Mouse (Mus musculus) heart, postnatal 14 days (tissue): Measurements from ENCODE around the gene Fam110a. TPM values are rescaled to one million over a fixed set of nuclear protein-coding genes. Genes with fewer than 3 reads are reported as not detected.

Source experiments
- DNase-seq, 2 experiments: peaks; one replicate each; pipeline ENCODE4 v3.0.0; 2021 to 2022
- intact Hi-C: fragments of 180-260 bp; cut with DNase I; formaldehyde crosslinking; loops from one replicate; pipeline ENCODE4 v1.15.1; 2025
- total RNA-seq, 2 experiments: library from RNA; stranded (reverse); gene quantifications; 2 replicates each; pipeline ENCODE4 v1.2.3; 2021

Gene Fam110a
- total RNA-seq, 2 experiments from 2014 or later = 5.2 to 5.6 TPM

DNA sequence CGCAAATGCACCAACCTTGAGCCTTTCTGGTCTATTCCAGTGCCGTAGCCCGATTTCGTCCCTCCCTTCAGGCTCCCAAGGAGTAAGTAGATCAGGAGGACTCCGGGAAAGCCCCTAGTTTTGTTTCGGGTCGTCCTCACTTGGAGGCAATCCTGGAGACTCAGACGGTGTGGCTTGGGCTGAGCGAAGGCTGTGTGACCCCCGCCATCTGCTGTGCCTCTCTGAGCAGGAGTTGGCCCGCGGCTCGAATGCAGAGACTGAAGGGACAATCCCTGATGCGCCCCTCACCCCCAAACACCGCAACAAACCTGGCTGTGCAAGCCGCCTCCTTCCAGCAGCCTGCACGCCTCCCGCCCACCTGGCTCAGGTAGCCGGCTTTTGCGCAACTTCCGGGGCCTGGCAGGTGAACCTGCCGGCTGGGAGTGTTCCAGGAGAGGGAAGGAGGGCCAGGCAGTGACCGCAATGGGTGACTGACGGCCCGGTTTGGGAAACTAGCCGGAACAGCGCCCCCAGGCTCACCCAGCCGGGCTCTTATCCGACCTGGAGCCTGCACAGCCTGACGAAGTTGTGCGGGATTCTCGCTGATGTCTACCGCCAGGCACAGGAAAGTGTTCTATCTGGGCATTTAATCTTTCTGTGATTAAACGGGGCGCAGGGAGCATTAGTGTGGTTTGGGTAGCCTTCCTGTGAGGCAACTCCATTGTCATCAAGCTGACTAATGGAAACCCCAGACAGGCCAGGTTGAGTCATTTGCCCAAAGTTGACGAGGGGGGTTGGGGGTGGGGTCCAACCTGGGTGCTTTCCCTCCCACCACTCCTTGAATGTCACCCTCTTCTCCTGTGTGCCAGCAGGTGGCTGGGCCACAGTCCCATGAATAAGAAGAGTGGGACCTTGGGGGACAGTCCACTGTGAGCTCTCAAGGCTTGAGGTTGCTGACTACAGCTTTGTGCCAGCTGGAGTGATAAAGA lies 6.1 kb downstream of the Fam110a start:
- DNase-seq = no peak
- intact Hi-C loops = no loop called here

- intact Hi-C loops = no loop called here
- DNase-seq = peak in 1 of 2 experiments; percentile 49
Observed at GRCm38 (mm10) chr2:151972880-151973594, 7.0 kb downstream of the Fam110a start.

- intact Hi-C loops = no loop called here
- no peak for DNase-seq
Observed at GRCm38 (mm10) chr2:151971748-151972147, 8.3 kb downstream of the Fam110a start.

- DNase-seq = peak; percentile 80 to 85
- intact Hi-C loops = no loop called here
Observed at GRCm38 (mm10) chr2:151970191-151971172, 9.5 kb downstream of the Fam110a start.

- intact Hi-C loops = no loop called here
- DNase-seq = no peak
Observed at GRCm38 (mm10) chr2:151969396-151969795, 10.6 kb downstream of the Fam110a start.

DNA sequence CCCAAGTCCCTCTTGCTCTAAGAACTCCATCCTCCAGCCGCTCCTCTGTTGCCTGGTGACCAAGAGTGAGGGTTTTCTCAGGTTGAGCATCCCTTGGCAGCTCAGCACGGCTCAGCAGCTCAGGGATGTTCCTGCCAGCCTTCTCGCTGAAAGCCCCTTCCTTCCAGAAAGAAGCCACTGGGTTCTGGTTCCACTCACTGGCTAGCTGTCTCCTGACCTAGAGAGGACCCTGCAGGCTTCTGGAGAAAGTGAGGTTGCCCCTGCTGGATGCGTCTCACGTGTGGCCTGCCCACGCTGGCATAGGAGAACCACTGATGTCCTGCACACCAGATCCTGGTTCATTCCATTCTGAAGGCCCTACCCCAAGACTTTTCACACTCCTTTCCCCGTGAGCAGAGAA lies 11.0 kb downstream of the Fam110a start:
- intact Hi-C loops = no loop called here
- no peak for DNase-seq

GRCm38 (mm10) chr2:151968451-151968850 lies 11.6 kb downstream of the Fam110a start:
- no peak for DNase-seq
- intact Hi-C loops = no loop called here

GRCm38 (mm10) chr2:151967792-151968191 lies 12.2 kb downstream of the Fam110a start:
- DNase-seq = no peak
- intact Hi-C loops = no loop called here

GRCm38 (mm10) chr2:151967176-151967750 lies 12.8 kb downstream of the Fam110a start:
- intact Hi-C loops = no loop called here
- DNase-seq = no peak

GRCm38 (mm10) chr2:151964052-151964451 lies 16.0 kb downstream of the Fam110a start:
- no peak for DNase-seq
- intact Hi-C loops = no loop called here

DNA sequence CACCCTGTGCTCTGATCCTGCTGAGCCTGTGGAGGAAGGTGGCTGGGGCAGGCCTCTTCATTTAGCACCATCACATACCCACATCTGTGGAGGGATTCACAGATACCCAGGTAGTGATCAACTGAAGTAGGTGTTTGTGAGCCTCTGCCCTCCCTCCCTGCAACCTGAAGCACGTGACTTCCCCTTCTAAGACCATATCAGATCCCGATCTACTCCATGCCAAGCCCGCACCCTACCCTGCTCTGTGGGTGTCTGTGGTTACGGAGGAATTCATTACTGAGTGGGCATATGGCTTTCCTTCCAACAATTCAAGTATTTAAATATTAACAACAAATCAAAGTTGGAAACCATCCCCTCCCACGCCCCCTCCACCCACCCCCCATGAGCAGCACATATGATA lies 16.7 kb downstream of the Fam110a start:
- intact Hi-C loops = no loop called here
- no peak for DNase-seq

DNA sequence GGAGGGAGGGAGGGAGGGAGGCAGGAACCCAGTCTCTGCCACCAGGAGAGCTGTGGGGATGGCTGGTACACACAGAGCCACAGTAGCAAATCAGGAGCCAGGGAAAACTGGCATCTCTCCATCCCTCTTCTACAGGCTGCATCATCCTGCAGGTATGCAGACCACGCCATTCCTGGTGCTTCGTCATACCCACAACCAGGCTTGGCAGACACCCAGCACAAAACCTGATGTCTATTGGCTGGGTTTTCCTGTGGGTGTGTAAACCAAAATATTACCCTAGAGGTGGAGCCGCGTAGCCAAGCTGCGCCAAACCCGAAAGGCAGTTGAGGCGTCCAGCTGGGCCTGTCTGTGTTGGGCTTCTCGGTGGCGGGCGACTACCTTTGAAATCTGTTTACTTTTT lies 17.5 kb downstream of the Fam110a start:
- intact Hi-C loops = no loop called here
- DNase-seq = peak in 1 of 2 experiments; percentile 73

DNA sequence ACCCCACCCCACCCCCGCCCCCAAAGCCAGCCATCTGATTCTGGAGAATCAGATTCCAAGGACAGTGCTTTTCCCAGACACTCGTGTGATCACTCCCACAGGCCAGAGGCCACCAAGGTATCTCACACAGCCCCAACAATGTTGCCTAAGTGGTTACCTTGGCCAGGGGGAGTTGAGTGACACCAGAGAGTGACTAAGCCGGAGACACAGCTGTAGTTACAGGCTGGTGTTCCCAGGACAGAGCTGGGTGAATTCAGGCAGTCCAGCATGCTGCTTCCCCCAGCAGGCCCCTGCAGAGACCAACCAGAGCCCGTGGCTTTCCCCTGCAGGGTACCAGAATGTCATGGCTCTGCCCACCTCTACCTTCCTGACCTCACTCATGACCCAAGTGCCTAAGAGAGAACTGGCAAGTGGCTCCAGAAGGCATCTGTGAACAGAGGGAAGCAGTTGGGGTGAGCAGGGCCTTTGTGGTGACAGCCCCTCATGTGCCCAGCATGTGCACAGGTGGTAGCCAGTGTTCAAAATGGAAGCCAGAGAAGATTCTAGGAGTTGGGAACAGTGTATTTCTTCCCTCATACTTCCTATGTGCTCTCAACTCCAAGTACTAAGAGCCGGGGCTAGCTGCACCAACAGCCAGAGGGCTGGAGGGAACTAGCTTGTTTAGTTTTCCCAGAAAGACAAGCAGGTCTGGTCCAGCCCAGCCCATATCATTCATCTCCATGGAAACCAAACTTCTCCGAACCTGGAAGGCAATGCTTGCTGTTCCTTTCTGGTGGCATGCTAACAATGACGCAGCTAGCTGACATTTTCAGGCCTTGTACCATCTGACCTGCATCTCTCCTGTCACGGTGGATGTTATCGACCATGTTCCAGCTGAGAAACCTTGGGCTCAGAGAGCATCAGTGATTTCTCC lies 18.5 kb downstream of the Fam110a start:
- intact Hi-C loops = no loop called here
- DNase-seq = no peak

DNA sequence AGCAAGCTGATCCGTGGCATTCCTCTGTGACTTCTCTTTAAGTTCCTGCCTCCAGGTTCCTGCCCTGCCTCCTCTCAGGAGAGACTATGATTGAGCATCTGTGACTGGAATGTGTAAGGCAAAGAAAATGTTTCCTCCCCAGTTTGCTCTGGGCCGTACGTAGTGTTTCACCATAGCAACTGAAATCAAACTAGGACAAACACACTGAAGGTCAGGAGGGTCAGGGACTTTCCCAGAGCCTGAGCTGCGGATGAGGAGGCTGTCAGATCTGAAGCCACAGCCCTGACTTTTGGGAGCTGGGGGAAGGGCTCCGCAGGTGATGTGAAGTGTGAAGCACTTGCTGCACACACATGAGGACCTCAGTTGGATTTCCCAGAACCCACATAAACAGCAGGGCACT lies 20.7 kb downstream of the Fam110a start:
- intact Hi-C loops = no loop called here
- DNase-seq = no peak

- DNase-seq = no peak
- intact Hi-C loops = no loop called here
Observed at GRCm38 (mm10) chr2:151956500-151957137, 23.4 kb downstream of the Fam110a start.

GRCm38 (mm10) chr2:151953665-151954064 lies 26.4 kb downstream of the Fam110a start:
- DNase-seq = no peak
- intact Hi-C loops = no loop called here

DNA sequence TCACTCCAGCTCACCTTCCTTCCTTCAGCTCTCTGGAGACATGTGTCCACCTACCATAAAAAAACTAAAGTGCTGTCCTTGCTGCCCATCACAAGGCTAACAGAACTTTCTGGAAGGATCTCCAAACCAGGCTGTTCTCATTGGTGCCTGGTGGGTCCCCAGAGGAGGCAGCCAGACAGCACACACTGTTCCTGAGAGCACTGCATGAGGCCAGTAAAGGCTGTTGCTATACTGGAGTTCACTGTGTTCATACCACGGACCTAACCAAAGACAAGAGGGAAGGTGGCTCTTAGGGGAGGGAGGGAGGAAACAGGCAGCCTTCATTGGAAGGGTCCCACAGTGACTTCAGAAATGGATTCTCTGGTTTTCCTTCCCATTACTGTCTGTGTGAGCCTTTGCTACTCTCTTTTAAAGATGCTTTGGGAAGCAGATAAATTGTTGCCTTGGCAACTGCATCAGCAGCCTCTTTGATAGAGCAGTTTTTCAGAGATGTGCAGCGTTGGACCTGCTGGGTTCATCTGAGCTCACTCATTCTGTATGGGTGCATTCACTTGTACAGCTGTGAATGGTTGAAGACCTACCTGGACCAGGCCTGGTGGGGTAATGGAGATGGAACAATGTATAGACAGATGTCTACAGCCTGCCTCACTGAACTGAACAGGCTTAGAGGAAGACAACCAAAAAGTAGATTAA lies 30.8 kb downstream of the Fam110a start:
- intact Hi-C loops = no loop called here
- DNase-seq = no peak

DNA sequence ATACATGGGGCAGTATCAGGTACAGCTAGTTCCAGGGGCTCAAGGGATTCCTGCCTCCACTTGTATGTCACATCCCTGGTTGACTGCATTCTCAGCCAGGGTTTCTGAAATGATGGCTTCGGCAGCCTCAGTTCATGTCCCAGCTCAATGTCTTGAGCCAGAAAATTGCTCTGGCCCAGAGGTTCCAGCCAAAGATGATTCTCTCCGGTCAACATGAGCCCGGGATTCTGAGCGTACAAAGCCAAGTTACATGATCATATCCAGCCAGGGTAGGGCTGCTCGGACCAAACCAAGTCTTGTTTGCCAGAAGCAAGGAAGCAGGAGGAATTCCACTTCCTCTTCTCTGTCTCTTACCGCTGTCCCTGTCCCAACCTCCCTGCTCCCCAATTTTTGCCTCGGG lies 31.7 kb downstream of the Fam110a start:
- intact Hi-C loops = no loop called here
- DNase-seq = no peak
